Mouse (Mus musculus): ENCODE results near the gene Rab13. TPM values are rescaled to one million over a fixed set of nuclear protein-coding genes. Genes with fewer than 3 reads are reported as not detected.

Rab13 gene
- total RNA-seq, 1 experiment from 2014 or later, result 5.8 TPM

- no peak for ATAC-seq (replicated peaks in 1 of 2; ENCODE audit: insufficient read depth in 1 of 2, low FRiP score in 2 of 2, low TSS enrichment in 1 of 2, low read depth in 1 of 2, poor library complexity in 2 of 2, severe bottlenecking in 2 of 2)
These were observed 57.3 kb downstream of the Rab13 start for GRCm38 (mm10) chr3:90270784-90271183.

GRCm38 (mm10) chr3:90272170-90272569, 58.7 kb downstream of the Rab13 start:
- ATAC-seq (replicated peaks in 1 of 2; ENCODE audit: insufficient read depth in 1 of 2, low FRiP score in 2 of 2, low TSS enrichment in 1 of 2, low read depth in 1 of 2, poor library complexity in 2 of 2, severe bottlenecking in 2 of 2), result no peak

GRCm38 (mm10) chr3:90273855-90274254, 60.4 kb downstream of the Rab13 start:
- no peak for ATAC-seq (replicated peaks in 1 of 2; ENCODE audit: insufficient read depth in 1 of 2, low FRiP score in 2 of 2, low TSS enrichment in 1 of 2, low read depth in 1 of 2, poor library complexity in 2 of 2, severe bottlenecking in 2 of 2)

GRCm38 (mm10) chr3:90275286-90275685, 61.8 kb downstream of the Rab13 start:
- no peak for ATAC-seq (replicated peaks in 1 of 2; ENCODE audit: insufficient read depth in 1 of 2, low FRiP score in 2 of 2, low TSS enrichment in 1 of 2, low read depth in 1 of 2, poor library complexity in 2 of 2, severe bottlenecking in 2 of 2)

Other genes with a start within 250 kb of the Rab13 start
- 72.0 and 75.5 TPM in 2 replicates for gene Hax1, start 214.9 kb upstream of the Rab13 start, total RNA-seq (2017)
- 51.5 and 53.0 TPM in 2 replicates for gene 4933434E20Rik, start 162.1 kb upstream of the Rab13 start, total RNA-seq (2017)
- gene Ubap2l, start 161.1 kb upstream of the Rab13 start, total RNA-seq (2017), result 196 and 198 TPM in 2 replicates
- 892 and 993 TPM in 2 replicates for gene Tpm3, start 141.0 kb upstream of the Rab13 start, total RNA-seq (2017)
- 0.45 and 0.88 TPM in 2 replicates for gene Nup210l, start 109.6 kb upstream of the Rab13 start, total RNA-seq (2017)
- gene Rps27, start within 50 bp of the Rab13 start, total RNA-seq (2017), result 5,346 and 7,603 TPM in 2 replicates
- 45.2 and 54.4 TPM in 2 replicates for gene Jtb, start 17.9 kb downstream of the Rab13 start, total RNA-seq (2017)
- gene Creb3l4, start 29.8 kb downstream of the Rab13 start, total RNA-seq (2017), result not detected in 2 replicates
- 48.2 and 61.7 TPM in 2 replicates for gene Slc39a1, start 34.5 kb downstream of the Rab13 start, total RNA-seq (2017)
- 15.1 and 18.8 TPM in 2 replicates for gene Crtc2, start 40.5 kb downstream of the Rab13 start, total RNA-seq (2017)
- gene Dennd4b, start 51.5 kb downstream of the Rab13 start, total RNA-seq (2017), result 15.7 and 19.6 TPM in 2 replicates
- gene Gatad2b, start 79.5 kb downstream of the Rab13 start, total RNA-seq (2017), result 33.5 and 34.1 TPM in 2 replicates
- 0.60 and 1.1 TPM in 2 replicates for gene Slc27a3, start 176.2 kb downstream of the Rab13 start, total RNA-seq (2017)
- gene Ints3, start 219.9 kb downstream of the Rab13 start, total RNA-seq (2017), result 20.9 and 22.6 TPM in 2 replicates

Data from hematopoietic stem cell, adult 5-6 weeks (primary cell).